Mouse (Mus musculus) stomach, postnatal 0 days (tissue): ENCODE measurements at regions not wholly inside any gene's neighbourhood (a gene's known extent, or its start where the extent isn't known, plus 50 kb on each side); places are given as distances from the start of the nearest gene placed in this dataset.

Source experiments
- ATAC-seq: fragments of 200-750 bp; cut with Nextera tagmentation; 2 replicates; pipeline ENCODE4 v1.8.0; 2017; ENCODE audit not compliant: low FRiP score, low TSS enrichment
- DNase-seq: peaks from one replicate; pipeline ENCODE4 v3.0.0-alpha.2; 2016; ENCODE audit warnings: low spot score
- H3K27ac ChIP-seq: fragments of 300-500 bp; sonication (generic); replicated peaks from 2 replicates; pipeline ENCODE4 v1.5.1; 2014; ENCODE audit warnings: mild to moderate bottlenecking, control low read depth
- H3K27me3 ChIP-seq: fragments of 300-500 bp; sonication (generic); 2 replicates; pipeline ENCODE4 v1.6.1; 2014; ENCODE audit warnings: low read length; ENCODE audit not compliant: control insufficient read depth, insufficient read depth
- H3K36me3 ChIP-seq: fragments of 300-500 bp; sonication (generic); 2 replicates; pipeline ENCODE4 v1.6.1; 2014; ENCODE audit warnings: low read length, mixed read lengths; ENCODE audit not compliant: control insufficient read depth, insufficient read depth
- H3K4me1 ChIP-seq: fragments of 300-500 bp; sonication (generic); replicated peaks from 2 replicates; pipeline ENCODE4 v1.6.1; 2014; ENCODE audit warnings: antibody characterized with exemption; ENCODE audit not compliant: control insufficient read depth, insufficient read depth
- H3K4me2 ChIP-seq: fragments of 300-500 bp; sonication (generic); replicated peaks from 2 replicates; pipeline ENCODE4 v1.6.1; 2014; ENCODE audit warnings: low read depth, mild to moderate bottlenecking, control low read depth, moderate library complexity
- H3K4me3 ChIP-seq: fragments of 300-500 bp; sonication (generic); 2 replicates; pipeline ENCODE4 v1.5.1; 2014; ENCODE audit warnings: low read depth, low read length, control low read depth
- H3K9ac ChIP-seq: fragments of 300-500 bp; sonication (generic); 2 replicates; pipeline ENCODE4 v1.6.1; 2014; ENCODE audit warnings: mild to moderate bottlenecking, low read length, control low read depth, mixed read lengths
- H3K9me3 ChIP-seq: fragments of 300-500 bp; sonication (generic); 2 replicates; pipeline ENCODE4 v1.6.1; 2016; ENCODE audit warnings: low read length; ENCODE audit not compliant: control insufficient read depth
- CTCF ChIP-seq: IDR thresholded peaks from 2 replicates; pipeline ENCODE4 v1.5.1; 2016; ENCODE audit warnings: antibody characterized with exemption, low read depth, mild to moderate bottlenecking, moderate library complexity
- EP300 ChIP-seq: optimal IDR thresholded peaks from 2 replicates; pipeline ENCODE3; 2016; ENCODE audit warnings: antibody characterized with exemption
- WGBS: fragments of 180-500 bp; shearing (Covaris S2); extraction: QIAGEN DNeasy Blood & Tissue Kit; methylation state at CpG from one replicate; pipeline ENCODE4 v1.1.7; 2014; 5-methylcytosine and 5-hydroxymethylcytosine counted together

DNA sequence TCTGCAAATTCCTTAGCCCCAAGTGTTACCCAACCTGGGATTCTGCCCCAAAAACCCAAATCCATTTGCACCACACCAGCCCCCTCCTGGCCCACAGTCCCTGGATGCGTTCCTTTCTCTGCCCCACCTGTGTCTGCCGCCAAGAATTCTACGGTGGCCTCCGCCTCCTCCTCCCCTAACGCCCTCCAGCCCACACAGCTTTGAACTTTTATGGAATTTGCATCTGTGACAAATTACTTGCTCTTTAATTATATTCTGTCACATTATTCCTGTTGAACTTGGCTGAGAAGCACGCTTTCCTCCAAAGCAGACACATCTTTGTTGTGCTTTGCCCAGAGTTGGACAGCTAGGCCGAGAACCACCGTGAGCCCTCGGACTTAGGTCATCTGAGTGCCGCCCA lies 131.8 kb upstream of the Cops8 start:
- no peak overlapping the region for H3K9ac ChIP-seq
- H3K27me3 ChIP-seq: no peaks in the 10 kb centered on the region
- no peaks in the 10 kb centered on the region for H3K36me3 ChIP-seq
- no peak overlapping the region for H3K4me3 ChIP-seq
- ATAC-seq (no peak), DNase-seq (no peak)
- no peak overlapping the region for H3K4me2 ChIP-seq
- 53% methylated on average over 10 of the region's 10 CpGs for whole genome bisulfite sequencing
- H3K4me1 ChIP-seq: no peaks in the 10 kb centered on the region; the same call in 1 of the 2 replicates
- H3K9me3 ChIP-seq: no peaks in the 10 kb centered on the region
- TF ChIP-seq EP300 (no peak), CTCF (no peak)
- no peak overlapping the region for H3K27ac ChIP-seq

GRCm38 (mm10) chr1:90471806-90472205 lies 131.0 kb upstream of the Cops8 start:
- no peaks in the 10 kb centered on the region for H3K27me3 ChIP-seq
- TF ChIP-seq CTCF: no peak
- no peak for TF ChIP-seq EP300
- 94% methylated on average over 13 of the region's 13 CpGs for WGBS

DNA sequence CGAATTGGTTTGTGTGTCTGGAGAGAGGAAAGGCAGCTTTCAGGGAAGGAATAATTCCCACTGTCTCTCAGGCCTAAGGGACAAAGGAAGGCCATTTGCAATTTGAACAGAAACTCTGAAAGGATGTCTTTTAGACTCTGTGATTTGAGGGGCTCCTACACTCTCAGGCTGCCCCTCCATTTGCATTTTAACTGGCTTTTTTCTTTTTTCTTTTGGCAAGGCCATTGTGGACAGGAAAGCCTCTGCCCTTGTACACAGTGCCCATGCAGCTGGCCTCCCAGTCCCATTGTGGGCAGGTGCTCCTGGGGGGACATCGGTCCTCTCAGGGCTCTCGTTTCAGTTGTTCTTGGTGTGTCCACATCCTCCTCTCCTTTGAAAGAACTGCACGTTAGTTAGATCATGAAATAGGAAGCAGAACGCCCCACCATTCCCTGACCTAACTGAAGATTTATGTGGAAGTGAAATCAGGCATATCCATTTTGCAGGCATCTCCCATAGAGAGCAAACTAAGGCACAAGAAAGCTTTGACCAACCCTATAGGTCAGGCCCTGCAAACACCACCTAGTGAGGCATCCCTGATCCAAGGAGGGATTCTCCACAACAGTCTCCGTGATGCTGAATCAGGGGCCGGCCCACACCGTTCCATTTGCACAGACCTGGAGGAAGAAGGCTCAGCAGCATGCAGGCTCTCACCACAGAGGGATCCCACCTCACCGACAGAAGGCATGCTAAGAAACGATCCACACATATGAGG lies 127.5 kb upstream of the Cops8 start:
- H3K27ac ChIP-seq: no peak overlapping the region
- no peaks in the 10 kb centered on the region for H3K27me3 ChIP-seq
- H3K9ac ChIP-seq: no peak overlapping the region
- no peaks in the 10 kb centered on the region for H3K9me3 ChIP-seq
- H3K4me1 ChIP-seq: no peaks in the 10 kb centered on the region; the same call in none of the 2 replicates
- H3K36me3 ChIP-seq: no peaks in the 10 kb centered on the region
- H3K4me3 ChIP-seq: no peak overlapping the region
- TF ChIP-seq CTCF: no peak
- TF ChIP-seq EP300: no peak
- DNase-seq (no peak), ATAC-seq (no peak)
- WGBS: 87% methylated on average over 10 of the region's 10 CpGs
- H3K4me2 ChIP-seq: no peak overlapping the region

More at GRCm38 (mm10) chr1:90471806-90472205, 131.0 kb upstream of the Cops8 start:
- H3K4me2 ChIP-seq: no peak overlapping the region
- no peak for DNase-seq
- H3K4me3 ChIP-seq: no peak overlapping the region
- no peak overlapping the region for H3K9ac ChIP-seq
- ATAC-seq: no peak
- H3K27ac ChIP-seq: no peak overlapping the region
- H3K4me1 ChIP-seq: no peaks in the 10 kb centered on the region; the same call in 1 of the 2 replicates
- no peaks in the 10 kb centered on the region for H3K36me3 ChIP-seq
- no peaks in the 10 kb centered on the region for H3K9me3 ChIP-seq

DNA sequence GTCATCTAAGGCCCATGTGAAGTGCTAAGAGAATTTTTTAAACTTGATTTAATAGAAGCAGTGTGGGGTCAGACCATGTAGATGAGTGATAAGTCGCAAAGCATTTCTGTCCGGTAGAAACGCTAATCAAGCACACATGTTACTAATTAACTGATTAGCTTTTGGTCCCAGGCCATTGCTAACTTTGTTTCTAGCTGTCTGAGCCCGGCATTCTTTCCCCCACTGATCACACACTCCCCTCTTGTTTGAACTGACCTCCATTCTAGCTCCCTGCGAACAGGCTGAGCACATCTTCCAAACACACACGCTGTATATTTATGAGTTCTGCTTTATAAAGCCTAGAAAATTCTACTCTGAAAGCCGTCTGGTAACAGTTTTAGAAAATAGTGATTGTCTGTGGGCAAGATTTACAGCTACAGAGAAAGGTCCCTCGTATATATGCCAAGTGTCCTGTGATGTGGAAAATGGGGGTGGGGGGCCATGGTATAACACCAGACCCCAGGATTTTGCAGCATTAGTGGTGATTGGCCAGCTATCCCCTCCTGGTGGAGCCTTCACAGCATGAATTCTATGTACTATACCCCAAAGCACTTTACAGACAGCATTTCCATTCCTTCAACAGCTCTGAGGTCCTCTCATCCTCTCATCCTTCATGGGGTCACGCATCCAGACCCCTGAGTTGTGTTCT lies 126.1 kb upstream of the Cops8 start:
- Histone ChIP-seq H3K4me1 (no peaks in the 10 kb centered on the region; the same call in none of the 2 replicates), H3K36me3 (no peaks in the 10 kb centered on the region), H3K4me2 (no peak overlapping the region), H3K27ac (no peak overlapping the region), H3K9ac (no peak overlapping the region), H3K27me3 (no peaks in the 10 kb centered on the region), H3K4me3 (no peak overlapping the region), H3K9me3 (no peaks in the 10 kb centered on the region)
- 32% methylated on average over 9 of the region's 9 CpGs for WGBS
- no peak for ATAC-seq
- TF ChIP-seq EP300: no peak
- DNase-seq: no peak

GRCm38 (mm10) chr1:90478839-90479238 lies 123.9 kb upstream of the Cops8 start:
- Histone ChIP-seq H3K27ac (no peak overlapping the region), H3K36me3 (no peaks in the 10 kb centered on the region), H3K4me1 (no peaks in the 10 kb centered on the region; the same call in none of the 2 replicates), H3K9ac (no peak overlapping the region), H3K4me2 (no peak overlapping the region), H3K4me3 (no peak overlapping the region), H3K27me3 (no peaks in the 10 kb centered on the region), H3K9me3 (no peaks in the 10 kb centered on the region)
- DNase-seq: no peak
- TF ChIP-seq EP300: no peak
- peak; percentile 20; the same call in 1 of the 2 replicates for TF ChIP-seq CTCF
- WGBS: 95% methylated on average over 2 of the region's 2 CpGs
- ATAC-seq: no peak

DNA sequence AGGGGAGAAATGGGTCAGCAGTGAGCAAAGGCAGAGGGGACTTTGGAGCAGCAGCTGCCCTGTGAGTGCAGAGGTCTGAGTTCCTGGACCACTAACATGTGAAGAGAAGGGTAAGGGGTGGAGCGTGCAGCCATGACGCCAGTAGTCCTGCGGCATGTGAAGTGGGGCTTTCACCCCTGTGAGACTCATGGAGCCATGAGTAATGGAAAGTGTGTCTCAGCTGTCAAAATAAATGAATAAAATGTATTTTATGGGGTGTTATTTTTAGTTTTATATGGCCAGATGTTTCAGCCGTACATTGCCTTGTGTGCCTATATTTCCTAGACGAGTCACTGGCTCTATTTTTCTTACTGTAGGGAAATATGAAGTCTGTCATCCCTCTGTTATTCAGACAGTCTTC lies 121.5 kb upstream of the Cops8 start:
- H3K36me3 ChIP-seq: no peaks in the 10 kb centered on the region
- no peaks in the 10 kb centered on the region; the same call in 1 of the 2 replicates for H3K4me1 ChIP-seq
- H3K4me2 ChIP-seq: no peak overlapping the region
- H3K9me3 ChIP-seq: no peaks in the 10 kb centered on the region
- H3K27me3 ChIP-seq: no peaks in the 10 kb centered on the region
- H3K4me3 ChIP-seq: no peak overlapping the region
- H3K9ac ChIP-seq: no peak overlapping the region
- H3K27ac ChIP-seq: no peak overlapping the region
- TF ChIP-seq EP300 (no peak), CTCF (no peak)
- no peak for ATAC-seq
- WGBS: 63% methylated on average over 5 of the region's 5 CpGs
- no peak for DNase-seq
